Mouse (Mus musculus) lung, embryonic 16.5 days (tissue): ENCODE results near the gene Gpn1. TPM values are rescaled to one million over a fixed set of nuclear protein-coding genes. Genes with fewer than 3 reads are reported as not detected.
A peak's percentile ranks its signal among the peaks of the same experiment; 100 is the strongest.

ENCODE experiments used
- ATAC-seq: fragments of 200-750 bp; cut with Nextera tagmentation; 2 replicates; pipeline ENCODE4 v1.8.0; 2017; ENCODE audit warnings: low read depth, mild to moderate bottlenecking, moderate library complexity
- H3K27ac ChIP-seq: fragments of 300-500 bp; sonication (generic); 2 replicates; pipeline ENCODE4 v1.5.1; 2014; ENCODE audit warnings: mild to moderate bottlenecking, control low read depth, low read length
- H3K27me3 ChIP-seq: fragments of 300-500 bp; sonication (generic); 2 replicates; pipeline ENCODE4 v1.6.1; 2014; ENCODE audit warnings: low read depth, low read length, mixed read lengths; ENCODE audit not compliant: control insufficient read depth, insufficient read depth
- H3K36me3 ChIP-seq: fragments of 300-500 bp; sonication (generic); 2 replicates; pipeline ENCODE4 v1.6.1; 2014; ENCODE audit warnings: low read length; ENCODE audit not compliant: control insufficient read depth, insufficient read depth
- H3K4me1 ChIP-seq: fragments of 300-500 bp; sonication (generic); replicated peaks from 2 replicates; pipeline ENCODE4 v1.6.1; 2014; ENCODE audit warnings: low read length, mixed read lengths; ENCODE audit not compliant: control insufficient read depth, insufficient read depth
- H3K4me2 ChIP-seq: fragments of 300-500 bp; sonication (generic); 2 replicates; pipeline ENCODE4 v1.6.1; 2014; ENCODE audit warnings: low read depth, low read length, control low read depth
- H3K4me3 ChIP-seq: fragments of 300-500 bp; sonication (generic); 2 replicates; pipeline ENCODE4 v1.5.1; 2014; ENCODE audit warnings: mild to moderate bottlenecking, low read length, control low read depth
- H3K9ac ChIP-seq: fragments of 300-500 bp; sonication (generic); 2 replicates; pipeline ENCODE4 v1.6.1; 2014; ENCODE audit warnings: low read length, control low read depth
- H3K9me3 ChIP-seq: fragments of 300-500 bp; sonication (generic); 2 replicates; pipeline ENCODE4 v1.6.1; 2016; ENCODE audit warnings: low read length; ENCODE audit not compliant: control insufficient read depth
- WGBS: fragments of 180-500 bp; shearing (Covaris S2); extraction: QIAGEN DNeasy Blood & Tissue Kit; methylation state at CpG from one replicate; pipeline ENCODE4 v1.1.7; 2014; 5-methylcytosine and 5-hydroxymethylcytosine counted together
- polyA plus RNA-seq: library from polyadenylated mRNA; unstranded; fragments of >200 nt; fragmentation: Nextera tagmentation; extraction: Ambion mirVana; gene quantifications from 2 replicates; pipeline ENCODE4 v1.2.1, GENCODE M21; 2015

The Gpn1 gene
- polyA plus RNA-seq: 54.7 and 55.1 TPM in 2 replicates

GRCm38 (mm10) chr5:31494513-31495297, at the start of gene Gpn1:
Gpn1 (plus strand) TSS chr5:31494741.
- peak; percentile 100 for ATAC-seq
- H3K27me3 ChIP-seq: no peaks in the 10 kb centered on the region
- H3K36me3 ChIP-seq: peaks cover 13% of the 10 kb centered on the region
- no peaks in the 10 kb centered on the region for H3K9me3 ChIP-seq
- H3K4me3 ChIP-seq: peak within 1 kb of the TSS; percentile 79
- no peak within 1 kb of the TSS for H3K27ac ChIP-seq
- H3K4me1 ChIP-seq: peaks cover 7% of the 10 kb centered on the region
- peak within 1 kb of the TSS; percentile 90 for H3K4me2 ChIP-seq
- WGBS: under 1% methylated on average over 49 of the region's 49 CpGs
- H3K9ac ChIP-seq: peak within 1 kb of the TSS; percentile 78

- Histone ChIP-seq H3K4me1 (peaks cover 8% of the 10 kb centered on the region), H3K36me3 (no peaks in the 10 kb centered on the region), H3K27me3 (no peaks in the 10 kb centered on the region), H3K9me3 (no peaks in the 10 kb centered on the region), H3K9ac (no peak overlapping the region), H3K4me3 (no peak overlapping the region), H3K27ac (no peak overlapping the region), H3K4me2 (no peak overlapping the region)
- no peak for ATAC-seq
- WGBS: 83% methylated on average over 2 of the region's 2 CpGs
Measured at GRCm38 (mm10) chr5:31451336-31451735, 43.2 kb upstream of the Gpn1 start.

- 6% methylated on average over 23 of the region's 23 CpGs for WGBS
- no peaks in the 10 kb centered on the region for H3K27me3 ChIP-seq
- H3K36me3 ChIP-seq: no peaks in the 10 kb centered on the region
- peak within 1 kb of the TSS; percentile 73 for H3K9ac ChIP-seq
- H3K27ac ChIP-seq: 0 out of 2 replicates have a peak within 1 kb of the TSS, but pooled peaks have one; percentile 17
- H3K9me3 ChIP-seq: no peaks in the 10 kb centered on the region
- peak within 1 kb of the TSS; percentile 72 for H3K4me2 ChIP-seq
- peaks cover 8% of the 10 kb centered on the region for H3K4me1 ChIP-seq
- ATAC-seq: peak; percentile 100
- peak within 1 kb of the TSS; percentile 68 for H3K4me3 ChIP-seq
Measured at GRCm38 (mm10) chr5:31451878-31452561, 42.5 kb upstream of the Gpn1 start, which contains the start of gene Zfp512. Zfp512 (plus strand) TSS chr5:31452431.

- Histone ChIP-seq H3K4me3 (peak overlapping the region; percentile 68), H3K27ac (0 out of 2 replicates have a peak overlapping the region, but pooled peaks have one; percentile 17), H3K27me3 (no peaks in the 10 kb centered on the region), H3K36me3 (no peaks in the 10 kb centered on the region), H3K4me2 (peak overlapping the region; percentile 72), H3K9me3 (no peaks in the 10 kb centered on the region), H3K9ac (peak overlapping the region; percentile 68), H3K4me1 (peaks cover 8% of the 10 kb centered on the region)
- ATAC-seq: no peak
- 0% methylated on average over 11 of the region's 11 CpGs for WGBS
Measured at GRCm38 (mm10) chr5:31452562-31452878, 42.0 kb upstream of the Gpn1 start.

GRCm38 (mm10) chr5:31452886-31453410, 41.6 kb upstream of the Gpn1 start:
- H3K4me2 ChIP-seq: peak overlapping the region; percentile 72
- peak overlapping the region; percentile 73 for H3K9ac ChIP-seq
- H3K27ac ChIP-seq: no peak overlapping the region
- no peaks in the 10 kb centered on the region for H3K27me3 ChIP-seq
- H3K4me3 ChIP-seq: peak overlapping the region; percentile 68
- ATAC-seq: no peak
- WGBS: 11% methylated on average over 7 of the region's 7 CpGs
- no peaks in the 10 kb centered on the region for H3K36me3 ChIP-seq
- H3K4me1 ChIP-seq: peaks cover 8% of the 10 kb centered on the region
- no peaks in the 10 kb centered on the region for H3K9me3 ChIP-seq

GRCm38 (mm10) chr5:31467798-31468197, 26.7 kb upstream of the Gpn1 start:
- Histone ChIP-seq H3K36me3 (peaks cover 27% of the 10 kb centered on the region), H3K4me2 (no peak overlapping the region), H3K9me3 (no peaks in the 10 kb centered on the region), H3K27ac (no peak overlapping the region), H3K9ac (no peak overlapping the region), H3K4me1 (no peaks in the 10 kb centered on the region), H3K27me3 (no peaks in the 10 kb centered on the region), H3K4me3 (no peak overlapping the region)
- whole genome bisulfite sequencing: 88% methylated on average over 3 of the region's 3 CpGs
- ATAC-seq: no peak

- WGBS: 87% methylated on average over 6 of the region's 6 CpGs
- Histone ChIP-seq H3K4me3 (no peak overlapping the region), H3K27ac (no peak overlapping the region), H3K36me3 (peaks cover 35% of the 10 kb centered on the region), H3K27me3 (no peaks in the 10 kb centered on the region), H3K9ac (no peak overlapping the region), H3K4me1 (no peaks in the 10 kb centered on the region), H3K9me3 (no peaks in the 10 kb centered on the region), H3K4me2 (no peak overlapping the region)
- ATAC-seq: no peak
Measured at GRCm38 (mm10) chr5:31469711-31470110, 24.8 kb upstream of the Gpn1 start.

GRCm38 (mm10) chr5:31470334-31470733, 24.2 kb upstream of the Gpn1 start:
- ATAC-seq: no peak
- no peak overlapping the region for H3K4me2 ChIP-seq
- H3K36me3 ChIP-seq: peaks cover 36% of the 10 kb centered on the region
- WGBS: 68% methylated on average over 7 of the region's 7 CpGs
- no peaks in the 10 kb centered on the region for H3K4me1 ChIP-seq
- H3K27ac ChIP-seq: no peak overlapping the region
- no peaks in the 10 kb centered on the region for H3K9me3 ChIP-seq
- H3K9ac ChIP-seq: no peak overlapping the region
- no peak overlapping the region for H3K4me3 ChIP-seq
- no peaks in the 10 kb centered on the region for H3K27me3 ChIP-seq

- no peak overlapping the region for H3K4me3 ChIP-seq
- H3K9ac ChIP-seq: no peak overlapping the region
- H3K9me3 ChIP-seq: no peaks in the 10 kb centered on the region
- WGBS: 79% methylated on average over 4 of the region's 4 CpGs
- no peaks in the 10 kb centered on the region for H3K4me1 ChIP-seq
- H3K4me2 ChIP-seq: no peak overlapping the region
- H3K27me3 ChIP-seq: no peaks in the 10 kb centered on the region
- no peak overlapping the region for H3K27ac ChIP-seq
- H3K36me3 ChIP-seq: peaks cover 24% of the 10 kb centered on the region
- no peak for ATAC-seq
Measured at GRCm38 (mm10) chr5:31480536-31480935, 14.0 kb upstream of the Gpn1 start.
